Mouse (Mus musculus) small intestine, adult 2 months (tissue): ENCODE measurements around the gene Alpk3.
"Not testable (repeated sequence)": the region's sequence is repeated elsewhere in the genome, so short reads cannot be mapped to it uniquely, and the experiment has no call there.

Experiments used
- CTCF ChIP-seq: fragments of 200-500 bp; IDR thresholded peaks from 2 replicates; pipeline ENCODE4 v1.5.1; 2012; ENCODE audit warnings: low read depth, mild to moderate bottlenecking, control low read depth, inconsistent platforms, low read length, moderate library complexity, mixed read lengths; ENCODE audit not compliant: insufficient replicate concordance, insufficient read length; ENCODE audit errors: extremely low read depth
- POLR2A ChIP-seq: fragments of 200-500 bp; IDR thresholded peaks from 2 replicates; pipeline ENCODE4 v1.6.1; 2012; ENCODE audit warnings: low read depth, mild to moderate bottlenecking, control low read depth, inconsistent platforms, low read length, moderate library complexity

DNA sequence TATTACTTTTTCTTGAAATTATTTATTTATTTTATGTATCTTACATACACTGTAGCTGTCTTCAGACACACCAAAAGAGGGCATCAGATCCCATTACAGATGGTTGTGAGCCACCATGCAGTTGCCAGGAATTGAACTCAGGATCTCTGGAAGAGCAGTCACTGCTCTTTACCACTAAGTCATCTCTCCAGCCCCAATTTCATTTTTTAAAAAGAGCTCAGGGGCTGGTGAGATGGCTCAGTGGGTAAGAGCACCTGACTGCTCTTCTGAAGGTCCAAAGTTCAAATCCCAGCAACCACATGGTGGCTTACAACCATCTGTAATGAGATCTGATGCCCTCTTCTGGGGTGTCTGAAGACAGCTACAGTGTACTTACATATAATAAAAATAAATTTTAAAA lies 96.8 kb downstream of the Alpk3 start:
- not testable (repeated sequence) for TF ChIP-seq CTCF, POLR2A
